Mouse (Mus musculus) gastrocnemius, postnatal 36 days (tissue): ENCODE data around the gene Apoc4. TPM values are rescaled to one million over a fixed set of nuclear protein-coding genes. Genes with fewer than 3 reads are reported as not detected.
"Not testable (repeated sequence)": the region's sequence is repeated elsewhere in the genome, so short reads cannot be mapped to it uniquely, and the experiment has no call there.

ENCODE experiments used
- DNase-seq, 2 experiments: peaks; one replicate each; pipeline ENCODE4 v3.0.0; 2022
- intact Hi-C: fragments of 180-260 bp; cut with DNase I; formaldehyde crosslinking; loops from one replicate; pipeline ENCODE4 v1.15.1; 2025
- total RNA-seq, 2 experiments: library from RNA; stranded (reverse); gene quantifications; 2 replicates each; pipeline ENCODE4 v1.2.3; 2021

Apoc4 gene
- total RNA-seq, 2 experiments from 2014 or later: 0.43 TPM; not detected in 1

DNA sequence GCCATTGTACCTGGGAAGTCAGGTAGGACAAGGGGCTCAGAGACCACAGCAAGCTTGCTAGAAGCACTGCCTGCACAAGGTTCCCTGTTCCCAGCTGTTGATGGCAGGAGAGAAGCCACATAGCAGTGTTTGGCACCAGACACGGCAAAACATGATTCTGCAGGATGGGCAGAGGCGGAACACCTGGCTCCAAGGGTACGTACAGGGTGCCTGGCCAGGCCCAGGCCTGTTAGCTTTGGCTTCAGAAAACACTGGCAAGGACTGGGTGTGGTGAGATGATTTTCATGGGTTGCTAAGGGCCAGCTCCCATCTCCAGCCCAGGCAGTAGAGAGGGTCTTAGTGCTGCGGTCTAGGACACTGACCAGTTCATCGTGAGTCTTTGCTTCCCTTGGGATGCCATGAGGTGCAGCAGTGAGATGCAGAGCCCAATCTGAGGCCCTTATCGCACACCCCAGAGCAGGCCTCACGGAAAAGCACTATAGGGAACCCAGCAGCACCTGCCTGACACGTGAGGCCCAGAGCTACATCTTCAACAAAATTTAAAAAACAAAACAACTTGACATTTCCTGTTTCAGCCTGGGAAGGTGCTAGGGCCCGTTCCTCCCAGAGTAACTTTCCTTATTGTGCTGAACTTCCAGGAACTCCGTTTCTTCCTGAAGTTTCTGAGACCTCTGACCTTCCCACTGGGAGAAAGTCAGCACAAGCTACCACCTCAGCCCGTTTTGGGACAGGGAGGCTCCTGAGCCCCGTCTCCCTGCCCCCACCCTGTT is 19.2 kb upstream of the Apoc4 start:
- no peak for DNase-seq
- intact Hi-C loops: no loop called here

DNA sequence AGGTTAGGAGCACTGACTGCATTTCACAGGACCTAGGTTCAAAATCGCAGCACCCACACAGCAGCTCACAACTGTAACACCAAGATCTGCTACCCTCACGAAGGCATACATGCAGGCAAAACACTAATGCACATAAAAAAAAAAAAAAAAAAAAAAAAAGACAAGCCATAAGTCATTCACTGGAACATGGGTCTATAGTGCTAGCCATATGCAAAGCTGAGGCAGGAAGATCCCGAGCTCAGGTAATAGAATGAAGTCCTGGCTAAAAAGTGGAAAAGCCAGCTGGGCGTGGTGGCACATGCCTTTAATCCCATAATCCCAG is 18.5 kb upstream of the Apoc4 start:
- intact Hi-C loops: no loop called here
- DNase-seq: no peak

DNA sequence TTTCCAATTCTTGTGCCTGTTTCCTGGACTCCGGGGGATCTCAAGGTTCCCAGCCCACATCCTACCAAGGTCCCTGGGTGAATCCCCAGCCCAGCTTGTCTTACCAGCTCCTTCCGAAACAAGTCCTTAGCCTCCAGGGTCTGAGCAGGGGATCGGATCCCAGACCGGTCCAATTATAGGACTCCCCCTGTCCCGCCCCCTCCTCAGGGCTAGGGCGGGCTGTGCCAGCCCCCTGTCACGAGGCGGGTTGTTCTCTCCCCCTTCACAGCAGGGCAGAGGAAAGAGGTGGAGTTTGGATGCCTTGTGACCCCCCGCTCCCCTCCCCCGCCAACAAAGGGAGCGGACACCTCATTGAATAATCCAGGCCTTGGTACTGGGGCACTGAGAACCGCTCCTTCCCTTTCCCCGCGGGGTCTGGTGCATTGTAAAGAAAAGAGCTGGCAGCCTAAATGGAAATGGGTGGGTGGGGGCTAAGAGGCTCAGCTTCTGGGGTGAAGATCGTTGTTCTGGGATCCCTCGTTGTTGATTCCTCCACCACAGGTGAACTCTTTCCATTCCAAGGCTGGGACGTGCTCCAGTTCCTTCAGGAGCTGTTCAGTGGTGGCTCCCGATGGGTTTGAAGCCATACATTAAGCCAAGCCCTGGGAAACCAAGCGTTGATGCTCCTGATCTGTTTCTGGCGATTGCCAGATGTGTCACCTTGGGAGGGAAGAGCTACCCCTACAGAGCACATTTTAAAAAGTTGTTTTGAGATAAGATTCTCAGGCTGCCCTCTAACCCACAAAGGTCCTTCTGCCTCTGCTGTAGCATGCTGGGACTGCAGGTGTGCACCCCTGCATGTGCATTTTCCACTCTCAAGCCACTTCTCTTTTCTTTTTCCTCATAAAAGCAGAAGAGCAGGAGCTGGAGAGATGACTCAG is 17.9 kb upstream of the Apoc4 start, which contains the start of gene Apoe:
TSS of gene Apoe (minus strand) at position 282 of the 920 bp plus-strand sequence.
- peak; percentile 40 to 41 for DNase-seq
- intact Hi-C loops: no loop called here

DNA sequence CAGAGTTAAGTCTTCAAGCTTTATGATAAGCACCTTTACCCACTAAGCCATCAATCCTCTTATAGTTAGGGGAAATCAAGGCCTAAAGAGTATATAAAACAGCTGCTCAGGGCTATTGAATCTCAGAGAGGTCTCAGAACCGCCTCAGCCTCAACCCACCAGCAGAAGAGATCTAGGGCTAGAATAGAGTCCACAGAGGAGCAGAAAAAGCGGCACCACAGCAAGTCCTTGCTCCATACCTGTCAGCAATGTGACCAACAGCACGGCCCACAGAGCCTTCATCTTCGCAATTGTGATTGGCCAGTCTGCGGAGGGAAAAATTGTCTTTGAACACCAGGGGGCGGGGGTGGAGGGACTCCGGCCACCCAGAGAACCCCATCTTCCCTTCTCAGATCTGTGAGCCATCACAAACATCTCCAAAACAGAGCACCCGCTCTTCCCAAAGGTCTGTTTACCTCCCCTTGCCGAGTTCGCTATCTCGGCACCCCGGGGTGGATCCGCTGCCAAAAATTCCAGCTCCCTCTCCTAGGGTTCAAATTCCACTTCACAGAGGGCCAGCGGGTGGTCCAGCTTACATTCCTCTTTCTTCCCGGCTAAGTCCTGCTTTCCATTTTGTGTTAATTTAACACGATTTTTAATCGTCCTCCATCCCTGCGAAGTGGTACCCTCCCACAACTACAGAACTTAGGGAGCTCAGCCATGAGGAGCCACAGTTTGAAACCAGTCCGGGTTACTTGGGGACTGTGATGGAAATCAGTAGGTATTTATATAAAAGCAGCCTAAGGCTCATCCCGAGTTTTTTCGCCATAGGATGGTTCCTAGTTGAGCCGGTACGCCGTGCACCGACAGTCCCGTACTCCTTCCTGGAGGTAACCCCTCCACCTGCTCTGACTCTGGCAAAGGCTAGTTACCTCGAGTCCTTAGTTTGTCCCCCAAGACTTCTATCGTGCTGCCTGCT is 16.9 kb upstream of the Apoc4 start:
- no peak for DNase-seq
- intact Hi-C loops: no loop called here

DNA sequence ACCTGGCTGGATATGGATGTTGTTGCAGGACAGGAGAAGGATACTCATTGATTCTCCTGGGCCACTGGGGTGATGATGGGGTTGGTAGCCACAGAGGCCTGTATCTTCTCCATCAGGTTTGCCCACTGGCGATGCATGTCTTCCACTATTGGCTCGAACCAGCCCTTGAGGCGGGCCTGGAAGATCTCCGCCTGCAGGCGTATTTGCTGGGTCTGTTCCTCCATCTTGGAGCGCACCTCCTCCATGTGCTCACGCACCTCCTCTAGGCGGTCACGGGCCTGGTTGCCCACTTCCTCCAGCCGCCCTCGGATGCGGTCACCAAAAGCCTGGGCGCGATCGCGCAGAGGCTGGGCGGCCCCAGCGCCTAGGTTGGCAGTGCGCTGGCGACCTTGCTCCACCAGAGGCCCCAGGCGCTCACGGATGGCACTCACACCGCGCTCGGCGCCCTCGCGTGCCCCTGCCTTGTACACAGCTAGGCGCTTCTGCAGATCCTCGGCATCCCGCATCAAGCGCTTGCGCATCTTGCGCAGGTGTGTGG is 15.1 kb upstream of the Apoc4 start:
- intact Hi-C loops: no loop called here
- no peak for DNase-seq

DNA sequence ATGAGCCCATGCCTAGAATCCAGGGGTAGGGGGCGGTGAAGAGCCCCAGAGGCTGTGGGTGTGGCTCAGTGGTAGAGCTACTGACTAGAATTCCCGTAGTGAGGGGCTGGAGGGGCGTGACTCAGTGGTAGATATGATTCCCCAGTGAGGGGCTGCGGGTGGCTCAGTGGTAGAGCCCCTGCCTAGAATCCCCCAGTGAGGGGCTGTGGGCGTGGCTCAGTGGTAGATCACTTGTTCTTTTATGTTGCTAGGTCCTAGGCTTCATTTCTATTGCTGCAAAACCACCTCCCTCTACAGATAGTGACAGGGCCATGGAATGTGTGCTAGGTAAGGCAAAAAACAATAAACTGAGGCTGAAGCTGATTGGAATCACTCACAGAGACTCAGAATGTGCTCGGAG is 14.6 kb upstream of the Apoc4 start:
- DNase-seq: no peak
- intact Hi-C loops: no loop called here

DNA sequence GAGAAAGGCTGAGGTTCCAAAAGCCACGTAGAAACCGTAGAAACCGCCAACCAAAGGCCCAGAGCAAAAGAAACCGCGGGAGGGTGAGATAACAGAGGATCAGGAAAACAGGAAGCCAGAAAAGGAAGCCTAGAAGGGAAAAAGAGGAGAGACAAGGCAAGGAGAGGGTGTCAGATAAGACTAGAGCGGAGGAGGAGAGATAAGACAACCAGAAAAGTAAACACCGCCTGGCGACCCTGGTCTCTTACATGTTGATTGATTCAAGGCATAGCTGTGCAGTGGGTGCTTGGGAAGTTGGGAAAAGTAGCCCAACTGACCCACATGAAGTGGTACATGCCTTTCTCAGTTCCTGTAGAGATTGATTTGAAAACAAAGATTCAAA is 13.9 kb upstream of the Apoc4 start:
- intact Hi-C loops: no loop called here
- no peak for DNase-seq

DNA sequence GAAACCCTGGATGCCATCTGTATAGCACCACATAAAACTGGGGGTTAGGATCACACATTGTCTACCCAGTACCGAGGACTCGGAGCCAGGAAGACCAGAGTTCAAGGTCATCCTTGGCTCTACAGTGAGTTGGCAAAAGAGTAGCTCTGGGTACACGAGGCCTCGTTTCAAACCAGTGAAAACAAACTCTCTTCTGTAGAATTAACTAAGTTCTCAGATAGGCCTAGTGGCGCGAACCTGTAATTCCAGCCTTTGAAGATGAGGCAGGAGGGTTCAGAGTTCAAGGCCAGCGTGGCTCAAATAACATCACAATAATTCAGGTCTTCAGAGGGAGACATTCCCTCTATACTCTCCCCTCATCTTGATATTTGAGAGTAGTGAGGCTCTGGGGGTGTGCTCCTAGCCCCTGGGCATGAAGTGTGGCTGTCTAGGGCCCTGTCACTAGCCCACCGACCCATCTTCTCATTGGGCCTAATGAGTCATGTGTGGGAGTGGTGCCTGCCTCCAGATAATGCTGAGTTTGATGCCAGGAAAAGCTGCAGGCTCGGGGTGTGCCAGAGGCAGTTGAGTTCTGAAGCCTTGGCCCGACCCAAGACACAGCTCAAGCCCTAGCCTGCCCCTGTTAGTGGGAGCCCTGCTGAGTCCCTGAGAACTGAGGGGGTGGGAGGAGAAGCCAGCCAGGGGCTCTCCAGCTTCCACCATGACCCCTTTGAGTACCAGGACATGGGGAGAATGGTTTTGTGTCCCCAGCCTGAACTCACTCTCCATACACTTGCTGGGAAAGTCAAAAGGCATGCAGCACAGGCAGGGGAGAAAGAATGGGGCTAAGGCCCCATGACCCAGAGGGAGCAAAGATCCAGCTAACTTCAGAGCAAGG is 13.3 kb upstream of the Apoc4 start:
- intact Hi-C loops: no loop called here
- DNase-seq: no peak

DNA sequence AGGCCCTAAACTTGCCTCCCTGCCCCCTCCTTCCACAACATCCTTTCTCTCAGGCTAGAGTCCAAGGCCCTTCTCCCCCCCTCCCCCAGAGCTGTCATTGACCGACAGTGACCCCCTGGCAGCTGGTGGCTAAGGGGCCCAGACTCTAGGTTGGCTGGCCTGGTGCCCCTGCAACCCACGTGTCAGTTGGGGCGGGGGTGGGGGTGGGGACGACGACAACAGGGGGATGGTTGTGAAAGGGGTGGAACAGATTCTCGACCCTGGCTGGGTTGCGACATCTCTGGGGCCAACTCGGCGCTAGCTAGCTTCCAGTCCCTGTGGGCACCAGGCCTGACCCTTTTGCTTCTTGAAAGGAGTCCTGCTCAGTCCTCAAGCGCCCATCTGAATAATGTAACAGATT is 12.1 kb upstream of the Apoc4 start:
- intact Hi-C loops: no loop called here
- DNase-seq: peak; percentile 37 to 38

DNA sequence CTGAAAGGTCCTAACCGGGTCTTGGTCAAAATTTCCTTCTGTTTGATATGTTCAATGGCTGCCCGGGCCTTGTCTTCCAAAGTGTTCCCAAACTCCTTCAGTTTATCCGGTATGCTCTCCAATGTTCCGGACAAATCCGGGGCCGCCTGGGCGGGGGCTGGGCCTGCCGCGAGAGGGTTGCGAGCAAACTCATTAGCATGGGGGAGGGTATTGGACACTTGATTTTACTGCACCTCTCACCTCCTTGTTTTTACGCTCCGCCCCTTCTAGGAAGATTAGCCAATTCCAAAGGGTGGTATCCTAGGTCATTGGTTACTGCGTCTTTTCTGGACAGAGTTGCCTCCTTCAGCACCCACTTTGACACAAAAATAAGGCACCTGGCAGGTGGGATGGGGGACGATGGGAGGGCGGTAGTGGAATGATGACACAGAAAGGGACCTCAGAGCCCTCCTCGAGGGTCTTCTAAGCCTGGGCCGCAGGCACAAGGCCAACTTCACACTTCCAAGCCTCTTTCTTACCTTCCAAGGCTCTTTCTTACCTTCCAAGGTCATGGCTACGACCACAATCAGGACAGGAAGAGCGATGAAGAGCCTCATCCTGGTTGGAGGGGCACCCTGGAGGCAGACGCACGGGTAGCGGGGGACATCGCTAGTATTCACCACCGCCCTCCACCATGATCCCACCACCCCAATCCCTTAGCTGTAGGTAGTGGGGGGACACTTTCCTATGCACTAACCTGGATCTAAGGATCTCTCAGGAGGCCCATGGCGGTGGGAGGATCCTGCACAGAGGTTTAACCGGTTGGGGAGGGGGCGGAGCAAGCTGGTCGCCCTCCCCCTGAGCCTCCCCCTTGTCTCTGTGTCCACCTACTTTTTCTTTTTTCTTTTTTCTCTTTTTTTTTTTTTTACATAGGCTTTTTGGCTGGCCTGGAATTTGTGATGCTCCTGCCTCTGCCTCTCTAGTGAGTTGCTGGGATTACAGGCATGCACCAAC is 10.9 kb upstream of the Apoc4 start, which contains the start of gene Apoc1:
TSS of gene Apoc1 (minus strand) at position 788 of the 993 bp plus-strand sequence.
- DNase-seq: no peak
- intact Hi-C loops: no loop called here

DNA sequence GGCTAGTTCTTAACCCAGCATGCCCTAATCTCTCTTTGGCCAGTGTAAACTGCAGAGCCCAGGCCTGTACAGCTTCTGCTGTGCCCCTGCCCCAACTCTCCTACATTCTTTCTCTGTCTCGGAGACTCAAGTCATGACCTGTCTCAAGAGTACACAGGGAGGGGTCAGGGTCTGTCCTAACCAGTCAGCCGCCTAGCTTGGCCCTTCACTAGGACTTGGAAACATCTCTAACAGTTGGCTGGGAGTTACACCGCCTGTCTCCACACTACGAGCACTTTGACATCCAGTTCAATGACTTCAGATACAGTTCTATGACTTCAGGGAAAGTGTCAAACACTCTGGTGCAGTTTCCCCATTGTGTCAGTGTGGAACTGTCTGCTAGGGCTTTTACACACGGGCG is 10.2 kb upstream of the Apoc4 start:
- intact Hi-C loops: no loop called here
- DNase-seq: no peak

DNA sequence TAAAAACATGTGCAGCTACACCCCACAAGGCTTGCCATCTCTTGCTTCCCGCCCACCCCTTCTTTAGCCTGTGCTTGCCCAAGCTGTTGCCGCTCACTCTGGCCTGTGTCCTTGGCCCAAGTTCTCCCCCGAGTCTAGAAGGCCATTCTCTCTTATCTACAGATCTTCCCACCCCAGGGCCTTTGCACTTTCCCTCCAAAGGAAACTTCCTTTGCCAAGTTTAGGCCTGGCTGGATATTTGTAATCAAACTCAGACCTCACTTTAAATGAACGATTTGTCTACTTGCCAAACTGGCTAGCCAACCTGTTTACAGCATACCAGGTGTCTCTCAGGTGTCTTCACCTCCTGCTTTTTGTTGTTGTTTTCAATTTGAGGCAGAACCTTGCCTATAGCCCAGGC is 9.6 kb upstream of the Apoc4 start:
- no peak for DNase-seq
- intact Hi-C loops: no loop called here

DNA sequence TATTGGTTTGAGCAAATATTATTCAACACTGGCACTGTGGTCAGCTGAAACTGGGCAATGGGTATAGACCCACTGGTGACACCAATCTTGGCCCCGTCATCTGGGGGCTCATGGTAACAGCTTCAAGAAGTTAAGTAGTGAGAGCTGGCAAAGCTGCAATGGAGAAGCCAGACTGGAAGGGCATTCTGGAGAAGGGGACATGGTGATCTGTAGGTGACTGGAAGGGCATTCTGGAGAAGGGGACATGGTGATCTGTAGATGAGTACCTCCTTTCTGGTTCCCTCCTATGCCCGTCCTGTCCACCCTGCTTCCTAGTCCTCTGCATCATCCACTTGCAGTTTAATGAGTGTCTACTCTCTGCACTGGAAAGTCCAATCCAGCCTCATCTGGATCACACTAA is 7.3 kb upstream of the Apoc4 start:
- intact Hi-C loops: no loop called here
- DNase-seq: no peak

DNA sequence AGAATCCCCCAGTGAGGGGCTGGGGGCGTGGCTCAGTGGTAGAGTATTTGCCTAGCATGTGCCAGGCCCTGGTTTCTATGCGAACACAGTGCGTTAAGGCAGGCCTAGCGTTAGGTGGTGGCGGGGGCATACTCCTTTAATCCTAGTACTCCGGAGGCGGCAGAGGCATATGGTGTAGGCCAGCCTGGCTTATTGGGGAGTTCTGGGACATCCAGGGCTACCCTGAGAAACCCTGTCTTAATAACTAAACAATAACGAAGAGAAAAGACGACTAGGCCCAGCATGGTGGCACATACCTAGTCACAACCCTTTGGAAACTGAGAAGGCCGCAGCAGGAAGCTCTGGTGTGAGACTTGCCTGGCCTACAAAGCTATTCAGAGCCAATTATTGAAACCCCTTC is 6.8 kb upstream of the Apoc4 start:
- intact Hi-C loops: no loop called here
- DNase-seq: no peak

DNA sequence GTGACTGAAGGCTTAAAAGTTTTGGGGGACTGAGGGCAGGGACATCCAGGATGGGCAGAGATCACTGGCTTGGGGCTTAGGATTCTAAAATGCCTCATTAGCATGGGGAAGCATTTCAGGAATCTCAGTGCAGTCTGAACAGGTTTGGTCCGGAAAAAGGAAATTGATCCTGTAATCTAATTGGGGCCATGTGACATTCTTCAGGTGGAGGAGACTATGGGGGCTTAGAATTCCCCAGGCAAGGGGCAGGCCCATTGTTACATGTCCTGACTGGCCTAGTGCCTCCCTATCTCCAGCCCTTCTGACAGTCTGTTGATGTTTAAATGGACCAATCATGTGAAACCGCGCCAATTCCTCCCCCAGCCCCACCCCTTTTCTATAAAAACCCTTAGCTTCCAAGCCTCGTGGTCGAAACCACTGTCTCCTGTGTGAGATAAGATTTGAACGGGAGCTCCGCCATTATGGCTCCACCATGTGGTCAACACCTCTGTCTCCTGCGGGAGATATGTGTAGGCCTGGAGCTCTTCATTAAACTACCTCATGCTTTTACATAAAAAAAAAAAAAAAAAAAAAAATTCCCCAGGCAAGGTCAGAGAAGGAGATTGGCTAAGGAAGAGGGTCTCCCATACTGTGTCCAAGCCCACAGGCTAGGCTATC is 5.8 kb upstream of the Apoc4 start:
- intact Hi-C loops: not testable (repeated sequence)

DNA sequence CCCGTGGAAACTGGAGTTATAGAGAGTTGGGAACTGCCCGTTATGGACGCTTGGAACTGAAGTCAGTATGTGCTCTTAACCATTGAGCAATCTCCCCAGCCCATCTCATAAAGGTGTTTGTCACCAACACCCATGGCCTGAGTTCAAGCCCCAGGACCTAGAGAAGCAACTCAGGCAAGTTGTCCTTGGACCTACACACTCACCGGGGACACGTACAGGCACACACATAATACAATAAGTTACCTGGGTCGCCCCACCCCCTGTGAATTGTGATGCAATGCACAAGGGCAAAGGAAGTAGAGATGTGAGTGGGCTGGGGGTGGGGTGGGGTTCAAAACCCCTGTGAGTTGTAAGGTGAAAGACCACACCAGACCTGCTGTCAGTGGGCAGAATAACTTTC is 5.2 kb upstream of the Apoc4 start:
- intact Hi-C loops: no loop called here
- no peak for DNase-seq

More for the DNA sequence above, 5.8 kb upstream of the Apoc4 start:
- DNase-seq: not testable (repeated sequence)

DNA sequence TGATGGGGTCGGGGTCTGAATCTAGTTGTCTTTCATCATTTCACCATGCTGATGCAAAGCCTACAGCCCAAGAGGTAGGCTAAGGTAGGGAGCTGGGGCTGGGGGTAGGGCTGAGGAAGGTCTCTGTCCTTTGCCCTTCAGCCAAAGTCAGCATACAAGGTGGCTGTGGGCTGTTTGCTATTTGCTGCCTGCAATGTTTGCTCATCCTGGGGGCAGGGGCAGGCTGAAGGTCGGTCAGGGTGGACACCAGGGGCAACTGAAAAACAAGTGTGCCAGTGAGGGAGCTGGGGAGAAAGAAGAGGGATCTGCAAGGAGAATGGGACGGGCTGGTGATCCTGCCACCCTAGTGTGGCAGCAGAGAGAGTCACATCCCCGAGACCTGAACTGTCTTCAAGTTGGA is 4.1 kb upstream of the Apoc4 start:
- no peak for DNase-seq
- intact Hi-C loops: no loop called here

DNA sequence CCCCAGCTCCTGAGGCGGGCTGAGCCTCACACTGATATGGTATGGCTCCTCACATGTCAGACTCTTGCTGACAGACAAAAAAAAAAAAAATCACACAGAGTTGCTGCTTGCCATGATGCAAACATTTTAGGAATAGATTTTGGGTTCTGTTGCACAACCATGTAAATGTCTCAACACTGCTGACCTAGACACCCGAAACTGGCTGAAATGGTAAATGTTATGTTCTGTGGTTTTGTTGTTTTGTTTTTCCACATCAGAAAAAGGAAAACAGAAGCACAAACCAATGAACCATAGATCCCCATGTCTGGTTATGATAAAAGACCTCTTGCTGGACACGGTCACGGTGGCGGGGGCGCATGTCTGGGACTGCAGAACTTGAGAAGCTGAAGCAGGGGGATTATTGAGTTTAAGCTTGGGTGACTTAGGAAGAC is 2.5 kb upstream of the Apoc4 start:
- intact Hi-C loops: no loop called here
- DNase-seq: no peak
